Mouse (Mus musculus) kidney, adult 2 months (tissue): Measurements from ENCODE around the gene Cfap36.
A peak's percentile ranks its signal among the peaks of the same experiment; 100 is the strongest.

Source experiments
- CTCF ChIP-seq: fragments of 200-500 bp; conservative IDR thresholded peaks from 2 replicates; pipeline ENCODE4 v1.5.1; 2011; ENCODE audit warnings: low read depth, mild to moderate bottlenecking, control low read depth, low read length, moderate library complexity, mixed read lengths; ENCODE audit not compliant: insufficient read depth, insufficient read length
- POLR2A ChIP-seq: fragments of 200-500 bp; IDR thresholded peaks from one replicate; pipeline ENCODE4 v1.6.1; 2011; ENCODE audit warnings: low read depth, low read length, control low read depth

GRCm38 (mm10) chr11:29173125-29173631, 74.0 kb downstream of the Cfap36 start:
- peak; percentile 61 for TF ChIP-seq POLR2A
- peak; percentile 52 for TF ChIP-seq CTCF
